Mouse (Mus musculus) stomach, postnatal 0 days (tissue): ENCODE data around the gene Ybx2. TPM values are rescaled to one million over a fixed set of nuclear protein-coding genes. Genes with fewer than 3 reads are reported as not detected.

Experiments used
- ATAC-seq: fragments of 200-750 bp; cut with Nextera tagmentation; 2 replicates; pipeline ENCODE4 v1.8.0; 2017; ENCODE audit not compliant: low FRiP score, low TSS enrichment
- DNase-seq: peaks from one replicate; pipeline ENCODE4 v3.0.0-alpha.2; 2016; ENCODE audit warnings: low spot score
- H3K27ac ChIP-seq: fragments of 300-500 bp; sonication (generic); replicated peaks from 2 replicates; pipeline ENCODE4 v1.5.1; 2014; ENCODE audit warnings: mild to moderate bottlenecking, control low read depth
- H3K27me3 ChIP-seq: fragments of 300-500 bp; sonication (generic); 2 replicates; pipeline ENCODE4 v1.6.1; 2014; ENCODE audit warnings: low read length; ENCODE audit not compliant: control insufficient read depth, insufficient read depth
- H3K36me3 ChIP-seq: fragments of 300-500 bp; sonication (generic); 2 replicates; pipeline ENCODE4 v1.6.1; 2014; ENCODE audit warnings: low read length, mixed read lengths; ENCODE audit not compliant: control insufficient read depth, insufficient read depth
- H3K4me1 ChIP-seq: fragments of 300-500 bp; sonication (generic); replicated peaks from 2 replicates; pipeline ENCODE4 v1.6.1; 2014; ENCODE audit warnings: antibody characterized with exemption; ENCODE audit not compliant: control insufficient read depth, insufficient read depth
- H3K4me2 ChIP-seq: fragments of 300-500 bp; sonication (generic); replicated peaks from 2 replicates; pipeline ENCODE4 v1.6.1; 2014; ENCODE audit warnings: low read depth, mild to moderate bottlenecking, control low read depth, moderate library complexity
- H3K4me3 ChIP-seq: fragments of 300-500 bp; sonication (generic); 2 replicates; pipeline ENCODE4 v1.5.1; 2014; ENCODE audit warnings: low read depth, low read length, control low read depth
- H3K9ac ChIP-seq: fragments of 300-500 bp; sonication (generic); 2 replicates; pipeline ENCODE4 v1.6.1; 2014; ENCODE audit warnings: mild to moderate bottlenecking, low read length, control low read depth, mixed read lengths
- H3K9me3 ChIP-seq: fragments of 300-500 bp; sonication (generic); 2 replicates; pipeline ENCODE4 v1.6.1; 2016; ENCODE audit warnings: low read length; ENCODE audit not compliant: control insufficient read depth
- CTCF ChIP-seq: IDR thresholded peaks from 2 replicates; pipeline ENCODE4 v1.5.1; 2016; ENCODE audit warnings: antibody characterized with exemption, low read depth, mild to moderate bottlenecking, moderate library complexity
- EP300 ChIP-seq: optimal IDR thresholded peaks from 2 replicates; pipeline ENCODE3; 2016; ENCODE audit warnings: antibody characterized with exemption
- WGBS: fragments of 180-500 bp; shearing (Covaris S2); extraction: QIAGEN DNeasy Blood & Tissue Kit; methylation state at CpG from one replicate; pipeline ENCODE4 v1.1.7; 2014; 5-methylcytosine and 5-hydroxymethylcytosine counted together
- polyA plus RNA-seq: library from polyadenylated mRNA; unstranded; fragments of >200 nt; fragmentation: Nextera tagmentation; extraction: Ambion mirVana; gene quantifications from 2 replicates; pipeline ENCODE4 v1.2.1, GENCODE M21; 2015

The Ybx2 gene
- polyA plus RNA-seq, 1 experiment from 2014 or later = 1.7 TPM

- no peak overlapping the region for H3K9ac ChIP-seq
- peaks cover 5% of the 10 kb centered on the region; the same call in 1 of the 2 replicates for H3K4me1 ChIP-seq
- H3K36me3 ChIP-seq = peaks cover 21% of the 10 kb centered on the region
- H3K27ac ChIP-seq = no peak overlapping the region
- no peaks in the 10 kb centered on the region for H3K27me3 ChIP-seq
- H3K4me2 ChIP-seq = no peak overlapping the region
- no peaks in the 10 kb centered on the region for H3K9me3 ChIP-seq
- ATAC-seq = no peak
- 79% methylated on average over 8 of the region's 8 CpGs for WGBS
- H3K4me3 ChIP-seq = no peak overlapping the region
- DNase-seq = no peak
- TF ChIP-seq CTCF (no peak), EP300 (no peak)
These were observed 18.1 kb upstream of the Ybx2 start for GRCm38 (mm10) chr11:69917379-69917948.

GRCm38 (mm10) chr11:69918118-69918517, 17.5 kb upstream of the Ybx2 start:
- no peak overlapping the region for H3K4me2 ChIP-seq
- no peak overlapping the region for H3K27ac ChIP-seq
- WGBS = 76% methylated on average over 5 of the region's 5 CpGs
- TF ChIP-seq EP300 = no peak
- no peak for TF ChIP-seq CTCF
- peaks cover 21% of the 10 kb centered on the region for H3K36me3 ChIP-seq
- no peak overlapping the region for H3K9ac ChIP-seq
- H3K27me3 ChIP-seq = no peaks in the 10 kb centered on the region
- no peak overlapping the region for H3K4me3 ChIP-seq
- H3K4me1 ChIP-seq = peaks cover 5% of the 10 kb centered on the region; the same call in 1 of the 2 replicates
- no peak for DNase-seq
- no peak for ATAC-seq
- H3K9me3 ChIP-seq = no peaks in the 10 kb centered on the region

DNA sequence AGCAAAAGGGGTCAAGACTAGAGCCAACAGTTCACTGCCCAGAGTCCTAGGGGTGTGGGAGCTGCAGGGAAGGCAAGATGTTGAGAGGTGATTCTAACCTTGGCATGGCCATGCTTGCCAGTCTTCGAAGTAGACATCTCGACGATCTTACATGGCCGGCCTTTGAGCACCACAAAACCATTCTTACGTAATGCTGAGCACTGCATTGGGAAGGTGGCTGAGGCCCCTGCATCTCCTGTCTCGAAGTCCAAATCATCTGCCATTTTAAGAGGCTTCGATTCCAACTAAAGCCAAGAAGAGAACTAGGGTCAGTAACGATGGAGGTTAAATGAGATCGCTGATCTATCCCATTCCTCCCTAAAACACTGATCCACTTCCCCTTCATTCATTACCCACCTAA, 16.5 kb upstream of the Ybx2 start:
- peaks cover 21% of the 10 kb centered on the region for H3K36me3 ChIP-seq
- H3K4me1 ChIP-seq = 0 out of 2 replicates have a peak, but pooled peaks cover 5% of the 10 kb centered on the region
- peak overlapping the region; percentile 96 for H3K4me2 ChIP-seq
- no peak for ATAC-seq
- peak overlapping the region; percentile 98 for H3K27ac ChIP-seq
- TF ChIP-seq CTCF (no peak), EP300 (no peak)
- H3K27me3 ChIP-seq = no peaks in the 10 kb centered on the region
- no peak for DNase-seq
- 73% methylated on average over 9 of the region's 9 CpGs for WGBS
- H3K9me3 ChIP-seq = no peaks in the 10 kb centered on the region
- peak overlapping the region; percentile 43 for H3K9ac ChIP-seq
- H3K4me3 ChIP-seq = peak overlapping the region; percentile 94; the same call in 1 of the 2 replicates

GRCm38 (mm10) chr11:69919661-69920265, 15.8 kb upstream of the Ybx2 start:
- Histone ChIP-seq H3K27ac (peak overlapping the region; percentile 98), H3K27me3 (no peaks in the 10 kb centered on the region), H3K4me2 (peak overlapping the region; percentile 96), H3K4me3 (peak overlapping the region; percentile 94), H3K9ac (peak overlapping the region; percentile 94), H3K36me3 (peaks cover 21% of the 10 kb centered on the region), H3K4me1 (0 out of 2 replicates have a peak, but pooled peaks cover 2% of the 10 kb centered on the region), H3K9me3 (no peaks in the 10 kb centered on the region)
- DNase-seq (peak; percentile 94), ATAC-seq (peak; percentile 52)
- under 1% methylated on average over 17 of the region's 17 CpGs for WGBS
- no peak for TF ChIP-seq EP300

DNA sequence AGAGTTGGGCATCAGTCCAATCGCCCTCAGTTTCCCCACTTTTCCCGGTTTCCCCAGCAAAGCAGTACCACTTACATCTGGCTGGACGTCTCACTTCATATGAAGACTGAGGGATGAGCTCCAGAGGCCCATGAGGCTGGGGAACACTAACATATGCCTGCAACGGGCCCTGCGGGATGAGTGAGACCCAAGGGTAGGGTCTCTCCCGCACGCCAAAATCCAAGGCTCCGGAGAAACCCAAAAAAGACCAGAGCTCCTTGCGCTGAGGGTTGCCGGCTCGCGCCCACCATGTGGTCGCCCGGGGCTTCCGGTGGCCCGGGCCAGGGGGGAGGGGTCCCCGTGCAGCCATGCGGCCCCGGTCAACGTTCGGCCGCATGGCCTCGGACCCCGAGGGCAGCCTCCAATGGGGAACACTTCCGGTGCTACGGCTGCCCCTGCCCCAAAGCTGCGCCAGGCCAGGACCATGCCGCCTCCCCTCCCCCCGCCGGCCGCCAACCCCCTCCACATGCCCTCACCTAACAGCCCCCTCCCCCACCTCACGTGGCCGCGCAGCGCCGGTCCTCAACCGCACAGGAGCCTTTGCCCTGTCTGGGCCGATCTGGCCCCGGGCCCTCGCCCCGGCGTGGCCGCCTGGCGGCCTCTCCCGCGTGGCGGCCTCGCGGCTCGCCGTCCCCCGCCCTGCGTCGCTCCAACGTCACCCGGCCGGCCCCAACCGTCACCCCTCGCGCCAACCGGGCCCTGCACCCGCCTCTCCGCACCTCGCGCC, 15.1 kb upstream of the Ybx2 start:
- Histone ChIP-seq H3K9me3 (no peaks in the 10 kb centered on the region), H3K9ac (peak overlapping the region; percentile 94), H3K4me1 (0 out of 2 replicates have a peak, but pooled peaks cover 2% of the 10 kb centered on the region), H3K4me3 (peak overlapping the region; percentile 94), H3K27ac (peak overlapping the region; percentile 98), H3K36me3 (peaks cover 21% of the 10 kb centered on the region), H3K4me2 (peak overlapping the region; percentile 96), H3K27me3 (no peaks in the 10 kb centered on the region)
- under 1% methylated on average over 57 of the region's 65 CpGs for WGBS
- DNase-seq = no peak
- ATAC-seq = peak; percentile 41
- TF ChIP-seq CTCF (no peak), EP300 (no peak)
